Mouse (Mus musculus): ENCODE measurements around the gene Tctn3. TPM values are rescaled to one million over a fixed set of nuclear protein-coding genes. Genes with fewer than 3 reads are reported as not detected.

The Tctn3 gene
- polyA plus RNA-seq, 1 experiment, result 13.9 TPM

DNA sequence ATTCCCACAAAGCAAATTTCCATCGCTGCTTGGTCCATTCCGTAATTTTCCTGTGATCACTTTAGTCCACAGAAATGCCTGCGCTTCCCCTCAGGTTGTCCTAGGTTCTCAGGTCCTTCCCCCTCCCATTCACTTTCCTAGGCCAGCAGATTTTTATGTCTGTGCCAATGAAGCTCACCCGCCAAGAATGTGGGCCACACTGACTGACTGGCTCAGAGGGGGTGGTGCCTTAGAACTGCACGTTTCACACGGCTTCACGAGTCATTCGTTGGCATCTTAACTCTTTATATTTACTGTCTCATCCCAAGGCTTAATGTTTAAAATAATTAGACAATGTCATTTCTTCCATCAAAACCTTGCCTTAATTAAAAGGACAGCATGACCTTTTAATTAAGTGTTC lies 16.2 kb downstream of the Tctn3 start:
- no peaks in the 10 kb centered on the region for H3K4me1 ChIP-seq (ENCODE audit: control insufficient read depth, insufficient read depth, low read length)
- no peak overlapping the region for H3K4me3 ChIP-seq (ENCODE audit: insufficient read depth, low read length)
- no peak overlapping the region for H3K27ac ChIP-seq (ENCODE audit: insufficient read depth, low read depth, low read length)
- TF ChIP-seq POLR2A (IDR thresholded peaks at IDR 0.05; ENCODE audit: borderline replicate concordance, low read depth, low read length) (no peak), CTCF (IDR thresholded peaks at IDR 0.05; ENCODE audit: low read depth, low read length) (no peak)

DNA sequence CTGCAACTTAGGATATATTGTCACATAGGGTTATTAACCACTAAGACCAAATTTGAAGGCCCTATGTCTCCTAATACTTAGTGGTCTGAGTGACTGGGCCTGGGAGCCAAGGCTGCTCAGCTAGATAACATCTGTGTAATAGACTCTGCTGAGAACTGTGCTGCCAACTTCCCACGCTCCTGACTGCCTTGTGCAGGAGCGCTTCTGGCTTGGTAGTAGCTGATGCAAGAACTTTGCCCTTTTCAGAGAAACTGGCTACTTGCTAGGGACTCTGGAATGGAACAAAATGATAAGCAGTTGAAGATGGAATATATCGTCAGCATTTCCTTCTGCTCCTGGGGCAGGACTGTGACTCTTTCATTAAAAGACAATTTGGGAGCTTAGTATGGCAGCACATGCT lies 16.8 kb downstream of the Tctn3 start:
- peaks cover 5% of the 10 kb centered on the region for H3K4me1 ChIP-seq (ENCODE audit: control insufficient read depth, insufficient read depth, low read length)
- no peak overlapping the region for H3K4me3 ChIP-seq (ENCODE audit: insufficient read depth, low read length)
- TF ChIP-seq POLR2A (IDR thresholded peaks at IDR 0.05; ENCODE audit: borderline replicate concordance, low read depth, low read length) (no peak), CTCF (IDR thresholded peaks at IDR 0.05; ENCODE audit: low read depth, low read length) (no peak)
- H3K27ac ChIP-seq (ENCODE audit: insufficient read depth, low read depth, low read length), result no peak overlapping the region

DNA sequence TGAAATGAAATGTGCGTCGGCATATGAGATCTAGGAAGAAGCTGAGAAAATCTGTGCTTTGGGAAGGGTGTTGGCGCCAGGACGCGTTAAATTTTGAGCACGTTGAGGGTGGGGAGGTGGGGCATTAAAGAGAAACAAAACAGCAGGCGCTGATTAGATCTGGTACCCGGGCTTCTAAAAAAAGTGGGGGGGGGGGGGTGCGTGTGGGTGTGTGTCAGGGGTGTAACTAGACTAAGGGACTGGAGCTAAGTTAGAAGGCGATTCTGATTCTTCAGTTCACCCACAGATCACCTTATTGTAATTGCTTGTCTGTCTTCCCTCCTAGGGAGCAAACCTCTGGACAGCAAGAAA lies 22.5 kb downstream of the Tctn3 start:
- H3K4me1 ChIP-seq (ENCODE audit: control insufficient read depth, insufficient read depth, low read length), result peaks cover 18% of the 10 kb centered on the region
- H3K4me3 ChIP-seq (ENCODE audit: insufficient read depth, low read length), result peak overlapping the region; percentile 67
- H3K27ac ChIP-seq (ENCODE audit: insufficient read depth, low read depth, low read length), result peak overlapping the region; percentile 76
- TF ChIP-seq POLR2A (IDR thresholded peaks at IDR 0.05; ENCODE audit: borderline replicate concordance, low read depth, low read length), result no peak
- TF ChIP-seq CTCF (IDR thresholded peaks at IDR 0.05; ENCODE audit: low read depth, low read length), result 0 out of 2 replicates have a peak, but pooled peaks have one; percentile 2

DNA sequence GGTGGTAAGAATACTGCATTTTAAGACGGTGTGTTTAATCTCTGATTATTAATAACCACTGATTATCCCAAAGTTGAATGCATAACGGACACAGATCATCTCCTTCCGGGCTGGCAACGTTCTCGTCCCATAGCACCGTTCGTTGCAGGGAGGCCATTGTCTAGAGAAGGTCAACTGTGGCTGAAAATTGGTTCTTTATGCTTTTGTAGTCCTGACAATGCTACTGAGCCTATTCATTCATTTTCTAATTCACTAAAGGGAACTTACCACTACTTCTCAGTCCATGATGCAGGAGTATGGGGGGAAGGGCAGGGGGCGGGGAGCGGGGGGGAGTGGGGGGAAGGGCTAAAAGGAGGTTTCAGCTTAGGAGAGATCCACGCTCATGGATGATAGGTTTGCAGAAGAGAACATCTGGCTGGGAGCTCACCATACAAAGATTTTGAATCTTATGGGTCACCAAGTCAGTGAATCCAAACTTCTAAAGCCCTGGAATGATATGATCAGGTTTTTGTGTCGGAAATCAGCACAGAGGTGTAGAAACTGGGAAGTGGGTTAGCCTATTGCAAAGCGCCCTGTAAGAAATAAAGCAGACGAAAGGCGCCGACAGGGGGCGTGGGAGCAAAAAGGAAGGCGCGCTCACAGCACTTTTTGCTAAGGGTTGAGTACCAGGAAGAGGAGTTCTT lies 23.0 kb downstream of the Tctn3 start:
- H3K27ac ChIP-seq (ENCODE audit: insufficient read depth, low read depth, low read length), result peak overlapping the region; percentile 76
- peak overlapping the region; percentile 92 for H3K4me3 ChIP-seq (ENCODE audit: insufficient read depth, low read length)
- TF ChIP-seq CTCF (IDR thresholded peaks at IDR 0.05; ENCODE audit: low read depth, low read length) (peak; percentile 58), POLR2A (IDR thresholded peaks at IDR 0.05; ENCODE audit: borderline replicate concordance, low read depth, low read length) (no peak)
- peaks cover 18% of the 10 kb centered on the region for H3K4me1 ChIP-seq (ENCODE audit: control insufficient read depth, insufficient read depth, low read length)

DNA sequence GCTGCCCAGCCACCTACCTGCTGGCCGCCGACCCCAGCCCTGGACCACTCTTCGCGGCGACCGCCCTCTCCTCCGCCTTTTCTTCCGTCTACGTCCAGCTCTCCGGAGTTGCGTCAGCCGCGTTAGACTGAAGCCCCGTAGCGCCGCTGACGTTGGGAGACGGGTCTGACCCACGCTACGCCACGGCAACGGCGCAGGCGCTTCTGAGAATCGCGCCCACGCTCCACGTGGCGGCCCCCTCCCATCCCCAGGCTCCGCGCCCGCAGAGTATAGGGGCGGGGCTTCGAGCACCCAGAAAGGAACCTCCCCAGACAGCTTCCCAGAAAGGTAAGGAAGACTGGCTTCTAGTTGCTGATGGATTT lies 23.8 kb downstream of the Tctn3 start, which contains the start of gene Aldh18a1:
TSS of gene Aldh18a1 (minus strand) at position 171 of the 362 bp plus-strand sequence.
- Histone ChIP-seq H3K4me3 (ENCODE audit: insufficient read depth, low read length) (peak within 1 kb of the TSS; percentile 92), H3K27ac (ENCODE audit: insufficient read depth, low read depth, low read length) (peak within 1 kb of the TSS; percentile 64), H3K4me1 (ENCODE audit: control insufficient read depth, insufficient read depth, low read length) (peaks cover 20% of the 10 kb centered on the region)
- TF ChIP-seq CTCF (IDR thresholded peaks at IDR 0.05; ENCODE audit: low read depth, low read length) (no peak), POLR2A (IDR thresholded peaks at IDR 0.05; ENCODE audit: borderline replicate concordance, low read depth, low read length) (no peak)

DNA sequence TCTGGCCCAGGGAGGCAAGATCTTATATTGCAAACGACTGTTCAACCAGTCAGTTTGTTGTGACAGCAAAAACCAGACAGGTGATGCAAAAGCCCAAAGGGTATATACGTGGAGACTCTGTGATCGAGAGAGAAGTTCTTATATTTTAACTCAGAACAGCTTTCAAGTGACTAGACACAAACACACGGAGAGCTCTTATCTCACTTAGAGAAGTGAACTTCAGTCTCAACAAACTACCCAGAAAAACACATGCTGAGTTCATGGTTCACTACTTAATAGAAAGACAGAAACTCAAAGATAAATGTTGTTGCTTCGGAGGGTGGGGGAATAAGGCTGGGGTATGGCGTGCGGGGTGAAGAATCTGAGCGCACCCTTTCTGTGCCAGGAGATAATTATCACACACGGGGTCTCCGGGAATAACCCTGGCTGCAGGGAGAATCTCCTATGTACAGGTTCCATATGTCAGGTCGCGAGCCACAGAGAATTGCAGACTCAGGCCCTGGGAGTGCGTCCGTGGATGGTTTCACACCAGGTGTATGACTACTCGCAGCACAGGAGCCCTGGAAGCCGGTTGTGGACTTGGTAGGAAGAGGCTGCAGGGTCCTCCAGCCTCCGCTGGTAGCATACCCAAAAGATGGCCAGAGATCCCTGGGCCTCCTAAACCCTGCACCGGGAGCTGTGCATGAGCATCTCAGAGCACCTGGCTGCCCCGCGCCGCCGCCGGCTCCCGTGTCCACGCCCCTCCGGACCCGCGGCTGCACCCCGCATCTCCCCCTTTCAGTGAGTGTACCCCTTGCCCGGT lies 24.3 kb downstream of the Tctn3 start:
- TF ChIP-seq POLR2A (IDR thresholded peaks at IDR 0.05; ENCODE audit: borderline replicate concordance, low read depth, low read length) (no peak), CTCF (IDR thresholded peaks at IDR 0.05; ENCODE audit: low read depth, low read length) (no peak)
- Histone ChIP-seq H3K27ac (ENCODE audit: insufficient read depth, low read depth, low read length) (no peak overlapping the region), H3K4me3 (ENCODE audit: insufficient read depth, low read length) (peak overlapping the region; percentile 92), H3K4me1 (ENCODE audit: control insufficient read depth, insufficient read depth, low read length) (peaks cover 20% of the 10 kb centered on the region)

DNA sequence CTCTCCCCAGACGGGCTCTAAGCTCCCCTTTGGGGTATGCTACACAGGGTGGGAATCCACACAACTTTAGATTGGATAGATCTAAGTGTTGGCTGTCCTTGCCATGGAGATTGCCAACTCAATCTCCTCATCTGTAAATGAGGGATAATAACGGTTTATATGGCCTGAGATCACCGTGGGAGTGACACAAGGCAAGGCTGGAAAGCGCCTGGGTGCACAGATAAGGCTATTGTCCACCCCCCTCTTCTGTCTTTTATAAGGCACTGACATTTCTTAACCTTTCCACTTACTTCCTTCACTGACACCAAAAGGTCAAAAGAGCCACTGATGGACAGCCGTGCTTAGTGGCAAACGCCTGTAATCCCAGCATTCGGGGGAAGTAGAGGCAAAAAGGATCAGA lies 25.1 kb downstream of the Tctn3 start:
- TF ChIP-seq CTCF (IDR thresholded peaks at IDR 0.05; ENCODE audit: low read depth, low read length) (no peak), POLR2A (IDR thresholded peaks at IDR 0.05; ENCODE audit: borderline replicate concordance, low read depth, low read length) (no peak)
- Histone ChIP-seq H3K4me1 (ENCODE audit: control insufficient read depth, insufficient read depth, low read length) (peaks cover 20% of the 10 kb centered on the region), H3K27ac (ENCODE audit: insufficient read depth, low read depth, low read length) (no peak overlapping the region), H3K4me3 (ENCODE audit: insufficient read depth, low read length) (peak overlapping the region; percentile 92; the same call in 1 of the 2 replicates)

DNA sequence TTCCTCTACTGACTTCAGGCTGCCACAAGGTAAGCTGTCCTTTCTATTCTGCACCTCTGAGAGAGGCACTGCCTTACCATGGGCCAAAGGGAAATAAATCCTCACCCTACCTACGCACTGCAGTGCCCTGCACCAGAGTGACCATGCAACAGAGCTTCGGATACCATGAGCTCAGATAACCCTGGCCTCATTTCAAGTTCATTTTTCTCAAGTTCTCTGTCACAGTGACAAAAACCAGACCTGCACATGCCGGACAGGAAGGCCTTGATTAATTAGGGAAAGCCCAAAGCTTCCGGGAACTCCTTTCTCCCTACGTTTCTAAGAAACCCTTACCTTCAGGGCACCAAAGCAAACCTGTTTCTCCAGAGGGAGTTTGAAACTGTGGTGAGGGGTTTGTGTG lies 30.4 kb downstream of the Tctn3 start:
- H3K4me1 ChIP-seq (ENCODE audit: control insufficient read depth, insufficient read depth, low read length), result peaks cover 5% of the 10 kb centered on the region
- TF ChIP-seq CTCF (IDR thresholded peaks at IDR 0.05; ENCODE audit: low read depth, low read length) (no peak), POLR2A (IDR thresholded peaks at IDR 0.05; ENCODE audit: borderline replicate concordance, low read depth, low read length) (no peak)
- no peak overlapping the region for H3K4me3 ChIP-seq (ENCODE audit: insufficient read depth, low read length)
- H3K27ac ChIP-seq (ENCODE audit: insufficient read depth, low read depth, low read length), result no peak overlapping the region

DNA sequence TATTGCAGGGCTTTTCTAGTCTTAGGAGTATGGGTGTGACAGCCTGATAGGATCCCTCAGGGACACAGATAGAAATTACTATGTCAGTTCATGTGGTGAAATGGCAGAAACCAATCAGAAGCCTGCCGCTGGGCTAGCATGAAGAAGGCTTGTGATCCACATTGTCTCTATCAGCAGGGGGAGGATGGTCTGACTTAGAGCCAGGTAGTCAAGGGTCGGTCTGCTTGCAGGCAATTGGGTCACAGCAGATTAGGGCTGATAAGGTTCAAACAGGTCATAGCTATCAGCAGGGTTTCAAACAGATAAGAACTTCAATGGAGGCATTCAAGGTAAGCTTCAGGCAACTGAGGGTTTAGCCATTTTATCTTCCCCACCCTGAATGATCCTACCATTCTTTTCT lies 31.1 kb downstream of the Tctn3 start:
- TF ChIP-seq CTCF (IDR thresholded peaks at IDR 0.05; ENCODE audit: low read depth, low read length) (no peak), POLR2A (IDR thresholded peaks at IDR 0.05; ENCODE audit: borderline replicate concordance, low read depth, low read length) (no peak)
- 0 out of 2 replicates have a peak, but pooled peaks cover 2% of the 10 kb centered on the region for H3K4me1 ChIP-seq (ENCODE audit: control insufficient read depth, insufficient read depth, low read length)
- H3K27ac ChIP-seq (ENCODE audit: insufficient read depth, low read depth, low read length), result no peak overlapping the region
- no peak overlapping the region for H3K4me3 ChIP-seq (ENCODE audit: insufficient read depth, low read length)

DNA sequence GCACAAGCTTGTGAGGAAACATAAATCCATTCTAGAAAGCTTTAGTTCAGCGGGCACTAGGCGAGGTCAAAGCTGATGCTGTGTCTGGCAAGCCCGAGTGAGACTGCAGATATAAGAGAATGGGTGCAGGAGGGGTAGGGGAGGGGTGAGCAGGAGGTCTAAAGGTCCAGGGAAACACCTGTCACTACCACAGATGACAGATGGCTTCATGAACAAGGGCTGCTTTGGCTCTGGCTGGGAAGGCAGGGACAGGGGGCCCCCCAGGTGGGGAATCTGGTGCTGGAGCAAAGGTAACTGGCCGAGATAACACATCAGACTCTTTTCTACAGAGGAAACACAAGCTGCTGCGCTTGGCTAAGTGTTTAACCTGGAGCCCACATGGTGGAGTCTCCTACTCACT lies 36.6 kb downstream of the Tctn3 start:
- TF ChIP-seq CTCF (IDR thresholded peaks at IDR 0.05; ENCODE audit: low read depth, low read length) (no peak), POLR2A (IDR thresholded peaks at IDR 0.05; ENCODE audit: borderline replicate concordance, low read depth, low read length) (no peak)
- Histone ChIP-seq H3K4me1 (ENCODE audit: control insufficient read depth, insufficient read depth, low read length) (no peaks in the 10 kb centered on the region), H3K4me3 (ENCODE audit: insufficient read depth, low read length) (no peak overlapping the region)

More for the DNA sequence above, 36.6 kb downstream of the Tctn3 start:
- no peak overlapping the region for H3K27ac ChIP-seq (ENCODE audit: insufficient read depth, low read depth, low read length)

Data from bone marrow macrophage, adult 2 months (primary cell).